Mouse (Mus musculus) urinary bladder, postnatal 25 days (tissue): ENCODE data around the gene Csk.
A peak's percentile ranks its signal among the peaks of the same experiment; 100 is the strongest.

Experiments
- DNase-seq: peaks from one replicate; pipeline ENCODE4 v3.0.0; 2022; ENCODE audit warnings: low spot score

Gene Csk

GRCm38 (mm10) chr9:57638651-57639459 is 14.6 kb downstream of the Csk start:
- DNase-seq = peak; percentile 64

GRCm38 (mm10) chr9:57637741-57638322 is 15.6 kb downstream of the Csk start:
- no peak for DNase-seq

GRCm38 (mm10) chr9:57637272-57637671 is 16.2 kb downstream of the Csk start:
- DNase-seq = no peak

GRCm38 (mm10) chr9:57633481-57634024 is 19.9 kb downstream of the Csk start:
- DNase-seq = no peak

GRCm38 (mm10) chr9:57629118-57629874 is 24.1 kb downstream of the Csk start:
- peak; percentile 86 for DNase-seq

GRCm38 (mm10) chr9:57628717-57629116 is 24.7 kb downstream of the Csk start:
- DNase-seq = no peak

- DNase-seq = no peak
Observed at GRCm38 (mm10) chr9:57627892-57628291, 25.5 kb downstream of the Csk start.

GRCm38 (mm10) chr9:57627191-57627590 is 26.2 kb downstream of the Csk start:
- no peak for DNase-seq

- DNase-seq = no peak
Observed at GRCm38 (mm10) chr9:57625674-57626500, 27.5 kb downstream of the Csk start.

- DNase-seq = no peak
Observed at GRCm38 (mm10) chr9:57624295-57624694, 29.1 kb downstream of the Csk start.

- no peak for DNase-seq
Observed at GRCm38 (mm10) chr9:57620674-57621073, 32.8 kb downstream of the Csk start, which contains the start of gene Lman1l. Gene Lman1l, minus strand, starts transcription at chr9:57620774.

- DNase-seq = no peak
Observed at GRCm38 (mm10) chr9:57618854-57619253, 34.6 kb downstream of the Csk start.

GRCm38 (mm10) chr9:57617556-57618169 is 35.8 kb downstream of the Csk start:
- DNase-seq = no peak

- DNase-seq = no peak
Observed at GRCm38 (mm10) chr9:57614786-57615185, 38.6 kb downstream of the Csk start.

GRCm38 (mm10) chr9:57613975-57614374 is 39.5 kb downstream of the Csk start:
- DNase-seq = no peak

- DNase-seq = no peak
Observed at GRCm38 (mm10) chr9:57612587-57612986, 40.8 kb downstream of the Csk start.

- no peak for DNase-seq
Observed at GRCm38 (mm10) chr9:57610359-57610826, 43.0 kb downstream of the Csk start.

GRCm38 (mm10) chr9:57609803-57610202 is 43.6 kb downstream of the Csk start:
- DNase-seq = no peak

GRCm38 (mm10) chr9:57606139-57606851 is 47.1 kb downstream of the Csk start, which contains the start of gene Cplx3:
Gene Cplx3, minus strand, starts transcription at chr9:57606281.
- peak; percentile 40 for DNase-seq

- DNase-seq = no peak
Observed at GRCm38 (mm10) chr9:57605503-57605902, 47.9 kb downstream of the Csk start.
